Mouse (Mus musculus): Measurements from ENCODE around the gene Prim1. TPM values are rescaled to one million over a fixed set of nuclear protein-coding genes. Genes with fewer than 3 reads are reported as not detected.

The Prim1 gene
- total and polyA plus RNA-seq, 2 experiments from 2014 or later = 15.2 to 33.3 TPM

- Histone ChIP-seq H3K4me3 (ENCODE audit: low read length) (no peak within 1 kb of the TSS), H3K27me3 (ENCODE audit: insufficient read depth, low read length) (no peaks in the 10 kb centered on the region), H3K4me2 (ENCODE audit: low read depth, low read length) (no peak within 1 kb of the TSS), H3K27ac (no peak within 1 kb of the TSS), H3K9me3 (ENCODE audit: low read length) (no peaks in the 10 kb centered on the region), H3K9ac (replicated peaks; ENCODE audit: low read length) (no peak within 1 kb of the TSS), H3K36me3 (ENCODE audit: insufficient read depth, low read length) (no peaks in the 10 kb centered on the region), H3K4me1 (ENCODE audit: insufficient read depth, low read length) (no peaks in the 10 kb centered on the region)
- no peak for TF ChIP-seq CTCF (IDR thresholded peaks at IDR 0.05; ENCODE audit: low read depth)
- 93% methylated on average over 1 of the region's 1 CpGs for WGBS
- no peak for ATAC-seq
- no peak for DNase-seq (ENCODE audit: low spot score)
Measured at GRCm38 (mm10) chr10:128007446-128007845, 7.5 kb upstream of the Prim1 start, which contains the start of gene Hsd17b6. TSS of gene Hsd17b6 (minus strand) at chr10:128007611.

GRCm38 (mm10) chr10:128008207-128008889, 6.6 kb upstream of the Prim1 start:
- peak; percentile 63; the same call in 1 of the 2 replicates for ATAC-seq
- Histone ChIP-seq H3K9ac (replicated peaks; ENCODE audit: low read length) (no peak overlapping the region), H3K4me3 (ENCODE audit: low read length) (no peak overlapping the region), H3K4me1 (ENCODE audit: insufficient read depth, low read length) (no peaks in the 10 kb centered on the region), H3K4me2 (ENCODE audit: low read depth, low read length) (no peak overlapping the region), H3K27ac (no peak overlapping the region), H3K36me3 (ENCODE audit: insufficient read depth, low read length) (no peaks in the 10 kb centered on the region), H3K27me3 (ENCODE audit: insufficient read depth, low read length) (no peaks in the 10 kb centered on the region), H3K9me3 (ENCODE audit: low read length) (no peaks in the 10 kb centered on the region)
- peak; percentile 90 for DNase-seq (ENCODE audit: low spot score)
- 7% methylated on average over 4 of the region's 4 CpGs for WGBS
- peak; percentile 83 for TF ChIP-seq CTCF (IDR thresholded peaks at IDR 0.05; ENCODE audit: low read depth)

- H3K9ac ChIP-seq (replicated peaks; ENCODE audit: low read length) = no peak overlapping the region
Measured at GRCm38 (mm10) chr10:128009735-128010134, 5.2 kb upstream of the Prim1 start.

DNA sequence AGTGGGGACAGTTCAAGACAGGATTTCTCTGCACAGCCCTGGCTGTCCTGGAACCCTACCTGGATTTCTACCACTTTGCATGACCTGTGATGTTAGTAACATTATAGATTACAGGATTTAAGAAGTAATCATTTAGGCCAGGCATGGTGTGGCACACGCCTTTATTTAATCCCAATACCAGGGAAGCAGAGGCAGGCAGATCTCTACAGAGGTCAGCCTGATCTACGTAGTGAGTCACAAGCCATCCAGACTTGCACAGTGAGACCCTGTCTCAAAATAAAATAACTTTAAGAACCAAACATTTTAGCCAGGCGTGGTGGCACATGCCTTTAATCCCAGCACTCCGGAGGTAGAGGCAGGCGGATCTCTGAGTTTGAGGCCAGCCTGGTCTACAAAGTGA, 7.2 kb downstream of the Prim1 start:
- no peak overlapping the region for H3K27ac ChIP-seq
- DNase-seq (ENCODE audit: low spot score) (no peak), ATAC-seq (no peak)
- TF ChIP-seq CTCF (IDR thresholded peaks at IDR 0.05; ENCODE audit: low read depth) = no peak
- no peaks in the 10 kb centered on the region for H3K4me1 ChIP-seq (ENCODE audit: insufficient read depth, low read length)
- no peak overlapping the region for H3K4me3 ChIP-seq (ENCODE audit: low read length)
- 98% methylated on average over 5 of the region's 5 CpGs for WGBS
- no peaks in the 10 kb centered on the region; the same call in 1 of the 2 replicates for H3K36me3 ChIP-seq (ENCODE audit: insufficient read depth, low read length)
- H3K27me3 ChIP-seq (ENCODE audit: insufficient read depth, low read length) = no peaks in the 10 kb centered on the region
- no peak overlapping the region for H3K4me2 ChIP-seq (ENCODE audit: low read depth, low read length)
- no peaks in the 10 kb centered on the region for H3K9me3 ChIP-seq (ENCODE audit: low read length)
- H3K9ac ChIP-seq (replicated peaks; ENCODE audit: low read length) = no peak overlapping the region

More at GRCm38 (mm10) chr10:128009735-128010134, 5.2 kb upstream of the Prim1 start:
- Histone ChIP-seq H3K9me3 (ENCODE audit: low read length) (no peaks in the 10 kb centered on the region), H3K27me3 (ENCODE audit: insufficient read depth, low read length) (no peaks in the 10 kb centered on the region), H3K27ac (no peak overlapping the region), H3K4me1 (ENCODE audit: insufficient read depth, low read length) (no peaks in the 10 kb centered on the region), H3K4me2 (ENCODE audit: low read depth, low read length) (no peak overlapping the region), H3K4me3 (ENCODE audit: low read length) (no peak overlapping the region), H3K36me3 (ENCODE audit: insufficient read depth, low read length) (no peaks in the 10 kb centered on the region)
- ATAC-seq (no peak), DNase-seq (ENCODE audit: low spot score) (no peak)
- no peak for TF ChIP-seq CTCF (IDR thresholded peaks at IDR 0.05; ENCODE audit: low read depth)
- WGBS = 83% methylated on average over 5 of the region's 5 CpGs

- DNase-seq (ENCODE audit: low spot score) = no peak
- no peak overlapping the region for H3K4me3 ChIP-seq (ENCODE audit: low read length)
- no peak overlapping the region for H3K4me2 ChIP-seq (ENCODE audit: low read depth, low read length)
- 95% methylated on average over 10 of the region's 10 CpGs for WGBS
- no peak overlapping the region for H3K9ac ChIP-seq (replicated peaks; ENCODE audit: low read length)
- no peaks in the 10 kb centered on the region; the same call in 1 of the 2 replicates for H3K36me3 ChIP-seq (ENCODE audit: insufficient read depth, low read length)
- no peak for TF ChIP-seq CTCF (IDR thresholded peaks at IDR 0.05; ENCODE audit: low read depth)
- no peaks in the 10 kb centered on the region for H3K9me3 ChIP-seq (ENCODE audit: low read length)
- no peaks in the 10 kb centered on the region for H3K4me1 ChIP-seq (ENCODE audit: insufficient read depth, low read length)
- no peak overlapping the region for H3K27ac ChIP-seq
- no peaks in the 10 kb centered on the region for H3K27me3 ChIP-seq (ENCODE audit: insufficient read depth, low read length)
- no peak for ATAC-seq
Measured at GRCm38 (mm10) chr10:128023496-128023895, 8.5 kb downstream of the Prim1 start.

GRCm38 (mm10) chr10:128029931-128030330, 15.0 kb downstream of the Prim1 start:
- Histone ChIP-seq H3K36me3 (ENCODE audit: insufficient read depth, low read length) (peaks cover 12% of the 10 kb centered on the region), H3K27ac (no peak overlapping the region), H3K9ac (replicated peaks; ENCODE audit: low read length) (no peak overlapping the region), H3K9me3 (ENCODE audit: low read length) (no peaks in the 10 kb centered on the region), H3K27me3 (ENCODE audit: insufficient read depth, low read length) (no peaks in the 10 kb centered on the region), H3K4me1 (ENCODE audit: insufficient read depth, low read length) (0 out of 2 replicates have a peak, but pooled peaks cover 5% of the 10 kb centered on the region), H3K4me2 (ENCODE audit: low read depth, low read length) (no peak overlapping the region), H3K4me3 (ENCODE audit: low read length) (no peak overlapping the region)
- WGBS = 93% methylated on average over 7 of the region's 7 CpGs
- no peak for TF ChIP-seq CTCF (IDR thresholded peaks at IDR 0.05; ENCODE audit: low read depth)
- DNase-seq (ENCODE audit: low spot score) (no peak), ATAC-seq (no peak)

GRCm38 (mm10) chr10:128030860-128031259, 15.9 kb downstream of the Prim1 start:
- no peak for TF ChIP-seq CTCF (IDR thresholded peaks at IDR 0.05; ENCODE audit: low read depth)
- H3K4me2 ChIP-seq (ENCODE audit: low read depth, low read length) = no peak overlapping the region
- H3K36me3 ChIP-seq (ENCODE audit: insufficient read depth, low read length) = peaks cover 12% of the 10 kb centered on the region
- ATAC-seq = no peak
- no peak overlapping the region for H3K27ac ChIP-seq
- no peak overlapping the region for H3K4me3 ChIP-seq (ENCODE audit: low read length)
- no peaks in the 10 kb centered on the region for H3K27me3 ChIP-seq (ENCODE audit: insufficient read depth, low read length)
- WGBS = 79% methylated on average over 2 of the region's 2 CpGs
- no peaks in the 10 kb centered on the region for H3K9me3 ChIP-seq (ENCODE audit: low read length)
- H3K9ac ChIP-seq (replicated peaks; ENCODE audit: low read length) = no peak overlapping the region
- DNase-seq (ENCODE audit: low spot score) = no peak
- H3K4me1 ChIP-seq (ENCODE audit: insufficient read depth, low read length) = 0 out of 2 replicates have a peak, but pooled peaks cover 5% of the 10 kb centered on the region

Measured in hindbrain, postnatal 0 days (tissue).